Mouse (Mus musculus): Measurements from ENCODE around the gene Hoxd4. TPM values are rescaled to one million over a fixed set of nuclear protein-coding genes. Genes with fewer than 3 reads are reported as not detected.
A peak's percentile ranks its signal among the peaks of the same experiment; 100 is the strongest.

The Hoxd4 gene
- polyA plus RNA-seq, 1 experiment, result 2.9 TPM

DNA sequence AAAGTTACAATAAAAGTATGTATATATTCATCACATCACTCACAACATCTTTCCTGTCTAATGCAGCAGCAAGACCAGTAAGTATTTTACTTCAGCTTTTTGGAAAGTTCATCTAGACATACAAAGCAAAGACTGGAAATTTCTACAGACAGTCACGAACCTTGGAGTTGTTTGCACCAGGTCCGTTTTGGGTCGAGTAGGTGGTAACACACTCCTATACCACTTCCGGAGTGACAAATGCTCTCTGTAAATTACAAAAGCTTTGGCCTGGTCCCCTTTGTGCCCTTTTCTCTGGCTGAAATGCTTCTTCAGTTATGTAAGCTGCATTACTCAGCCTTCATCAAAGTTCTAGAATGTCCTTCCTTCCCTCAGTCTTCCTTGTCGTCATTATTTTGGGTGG is 42.0 kb downstream of the Hoxd4 start:
- Histone ChIP-seq H3K36me3 (ENCODE audit: control insufficient read depth, insufficient read depth, low read length) (no peaks in the 10 kb centered on the region), H3K27ac (ENCODE audit: insufficient read depth, low read depth, low read length) (no peak overlapping the region), H3K27me3 (ENCODE audit: control insufficient read depth, insufficient read depth, low read length) (peaks cover 53% of the 10 kb centered on the region), H3K4me3 (ENCODE audit: low read depth, low read length) (no peak overlapping the region), H3K4me1 (ENCODE audit: control insufficient read depth, insufficient read depth, insufficient read length, low read length) (peaks cover 3% of the 10 kb centered on the region; the same call in 1 of the 2 replicates)
- 41% methylated on average over 5 of the region's 5 CpGs for WGBS
- TF ChIP-seq POLR2A (IDR thresholded peaks at IDR 0.05; ENCODE audit: low read depth, low read length), result no peak
- TF ChIP-seq CTCF (IDR thresholded peaks at IDR 0.05; ENCODE audit: extremely low read depth, insufficient read length, insufficient replicate concordance, low read depth, low read length), result no peak

DNA sequence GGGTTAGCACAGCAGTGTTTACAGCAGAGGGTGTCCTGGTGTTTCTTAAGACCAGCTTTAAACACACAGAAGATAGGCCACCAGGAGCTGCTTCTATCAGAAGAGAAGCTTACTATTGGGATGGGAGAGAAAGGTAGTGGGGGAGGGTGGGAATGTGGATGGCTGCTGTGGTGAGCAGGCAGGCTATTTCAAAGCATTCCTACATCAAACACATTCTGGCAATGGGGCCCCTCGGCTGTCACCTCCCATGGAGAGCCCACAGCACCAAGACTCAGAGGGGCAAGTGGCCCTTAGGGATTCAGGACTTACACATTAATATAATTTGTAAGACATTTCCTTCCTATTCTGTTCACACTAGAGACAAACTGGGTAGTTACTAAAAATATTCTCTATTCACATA is 48.4 kb downstream of the Hoxd4 start:
- H3K4me1 ChIP-seq (ENCODE audit: control insufficient read depth, insufficient read depth, insufficient read length, low read length), result peaks cover 7% of the 10 kb centered on the region
- no peak overlapping the region for H3K4me3 ChIP-seq (ENCODE audit: low read depth, low read length)
- H3K36me3 ChIP-seq (ENCODE audit: control insufficient read depth, insufficient read depth, low read length), result no peaks in the 10 kb centered on the region
- H3K27ac ChIP-seq (ENCODE audit: insufficient read depth, low read depth, low read length), result no peak overlapping the region
- WGBS, result 19% methylated on average over 1 of the region's 1 CpGs
- TF ChIP-seq POLR2A (IDR thresholded peaks at IDR 0.05; ENCODE audit: low read depth, low read length) (no peak), CTCF (IDR thresholded peaks at IDR 0.05; ENCODE audit: extremely low read depth, insufficient read length, insufficient replicate concordance, low read depth, low read length) (no peak)
- peaks cover 20% of the 10 kb centered on the region for H3K27me3 ChIP-seq (ENCODE audit: control insufficient read depth, insufficient read depth, low read length)

DNA sequence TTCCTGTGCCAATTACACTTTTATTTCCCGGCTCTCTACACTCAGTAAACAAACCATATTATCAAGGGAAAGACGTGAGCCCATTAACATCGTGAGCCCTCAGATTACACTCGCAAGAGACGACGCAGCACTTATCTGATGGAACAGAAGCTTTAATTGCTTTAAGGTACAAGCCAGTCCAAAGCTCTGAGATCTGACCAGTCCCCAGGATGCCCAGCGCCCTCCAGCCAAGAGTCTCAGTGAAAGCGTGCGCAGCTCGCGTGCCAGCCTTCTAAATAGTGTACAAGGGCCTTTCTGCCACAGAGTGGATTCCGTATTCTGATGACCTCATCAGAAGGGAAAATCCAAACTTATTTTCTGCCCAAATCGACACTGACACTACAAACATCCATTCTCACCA is 50.2 kb downstream of the Hoxd4 start:
- H3K4me1 ChIP-seq (ENCODE audit: control insufficient read depth, insufficient read depth, insufficient read length, low read length), result peaks cover 7% of the 10 kb centered on the region
- WGBS, result 8% methylated on average over 13 of the region's 13 CpGs
- H3K27me3 ChIP-seq (ENCODE audit: control insufficient read depth, insufficient read depth, low read length), result peaks cover 24% of the 10 kb centered on the region
- no peak for TF ChIP-seq POLR2A (IDR thresholded peaks at IDR 0.05; ENCODE audit: low read depth, low read length)
- no peak for TF ChIP-seq CTCF (IDR thresholded peaks at IDR 0.05; ENCODE audit: extremely low read depth, insufficient read length, insufficient replicate concordance, low read depth, low read length)
- H3K4me3 ChIP-seq (ENCODE audit: low read depth, low read length), result no peak overlapping the region
- no peak overlapping the region for H3K27ac ChIP-seq (ENCODE audit: insufficient read depth, low read depth, low read length)
- no peaks in the 10 kb centered on the region for H3K36me3 ChIP-seq (ENCODE audit: control insufficient read depth, insufficient read depth, low read length)

DNA sequence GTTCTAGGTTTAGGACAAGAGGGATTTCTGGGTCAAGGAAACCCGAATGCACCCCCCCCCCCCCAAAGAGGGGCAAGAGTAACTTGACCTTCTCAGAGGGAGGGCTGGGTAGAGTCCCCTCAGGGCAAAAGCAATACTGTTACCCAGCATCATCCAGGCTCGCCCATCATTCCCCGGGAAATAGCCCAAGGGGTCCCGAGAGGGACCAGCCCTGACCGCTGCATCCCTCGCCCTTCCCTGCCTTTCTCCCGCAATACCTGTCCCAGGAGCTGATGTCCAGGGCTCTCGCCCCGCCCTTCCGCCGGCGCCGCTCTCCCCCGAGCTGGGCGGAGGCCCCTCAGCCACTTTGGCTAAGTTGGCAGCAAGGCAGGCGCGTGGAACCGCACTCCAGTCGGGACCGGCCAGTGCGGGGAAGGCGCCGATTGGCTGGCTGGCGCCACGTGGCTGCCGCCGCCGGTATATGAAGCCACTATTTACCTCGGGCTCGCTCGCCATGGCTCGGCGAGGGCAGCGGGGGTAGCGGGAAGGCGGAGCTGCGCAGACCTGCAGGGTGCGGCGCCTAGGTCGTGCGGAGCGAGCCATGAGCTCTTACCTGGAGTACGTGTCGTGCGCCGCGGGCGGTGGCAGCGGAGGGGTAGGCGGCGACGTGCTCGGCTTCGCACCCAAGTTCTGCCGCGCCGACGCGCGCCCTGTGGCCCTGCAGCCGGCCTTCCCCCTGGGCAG is 51.0 kb downstream of the Hoxd4 start, which contains the start of gene Hoxd1:
TSS of gene Hoxd1 (plus strand) at position 459 of the 723 bp plus-strand sequence.
- H3K36me3 ChIP-seq (ENCODE audit: control insufficient read depth, insufficient read depth, low read length), result no peaks in the 10 kb centered on the region
- peak within 1 kb of the TSS; percentile 36 for H3K4me3 ChIP-seq (ENCODE audit: low read depth, low read length)
- H3K27me3 ChIP-seq (ENCODE audit: control insufficient read depth, insufficient read depth, low read length), result peaks cover 24% of the 10 kb centered on the region
- no peak within 1 kb of the TSS for H3K27ac ChIP-seq (ENCODE audit: insufficient read depth, low read depth, low read length)
- peaks cover 7% of the 10 kb centered on the region for H3K4me1 ChIP-seq (ENCODE audit: control insufficient read depth, insufficient read depth, insufficient read length, low read length)
- 2% methylated on average over 60 of the region's 61 CpGs for WGBS
- TF ChIP-seq CTCF (IDR thresholded peaks at IDR 0.05; ENCODE audit: extremely low read depth, insufficient read length, insufficient replicate concordance, low read depth, low read length), result no peak
- no peak for TF ChIP-seq POLR2A (IDR thresholded peaks at IDR 0.05; ENCODE audit: low read depth, low read length)

DNA sequence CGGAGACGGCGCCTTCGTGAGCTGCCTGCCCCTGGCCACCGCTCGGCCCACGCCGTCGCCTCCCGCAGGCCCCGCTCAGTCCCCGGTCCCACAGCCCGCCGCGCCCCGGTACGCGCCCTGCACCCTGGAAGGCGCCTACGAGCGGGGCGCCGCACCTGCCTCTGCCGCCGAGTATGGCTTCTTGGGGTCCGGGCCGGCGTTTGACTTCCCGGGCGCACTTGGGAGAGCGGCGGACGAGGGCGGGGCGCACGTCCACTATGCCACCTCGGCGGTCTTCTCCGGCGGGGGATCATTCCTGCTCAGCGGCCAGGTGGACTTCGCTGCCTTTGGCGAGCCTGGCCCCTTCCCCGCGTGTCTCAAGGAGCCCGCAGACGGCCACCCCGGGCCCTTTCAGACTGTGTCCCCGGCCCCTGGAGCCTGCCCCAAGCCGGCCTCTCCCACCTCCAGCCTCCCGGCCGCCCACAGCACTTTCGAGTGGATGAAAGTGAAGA is 51.6 kb downstream of the Hoxd4 start:
- 4% methylated on average over 52 of the region's 53 CpGs for WGBS

DNA sequence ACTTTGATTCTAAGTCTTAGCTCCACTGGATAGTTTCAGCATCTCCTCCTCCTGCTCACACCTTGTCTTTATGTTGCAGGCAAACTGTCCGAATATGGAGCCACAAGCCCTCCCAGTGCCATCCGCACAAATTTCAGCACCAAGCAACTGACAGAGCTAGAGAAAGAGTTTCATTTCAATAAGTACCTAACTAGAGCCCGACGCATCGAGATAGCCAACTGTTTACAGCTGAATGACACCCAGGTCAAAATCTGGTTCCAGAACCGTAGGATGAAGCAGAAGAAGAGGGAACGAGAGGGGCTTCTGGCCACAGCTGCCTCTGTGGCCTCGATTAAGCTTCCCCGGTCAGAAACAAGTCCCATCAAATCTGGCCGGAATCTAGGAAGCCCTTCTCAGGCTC is 52.2 kb downstream of the Hoxd4 start:
- whole genome bisulfite sequencing, result 57% methylated on average over 10 of the region's 10 CpGs
- peaks cover 24% of the 10 kb centered on the region for H3K27me3 ChIP-seq (ENCODE audit: control insufficient read depth, insufficient read depth, low read length)
- no peak for TF ChIP-seq POLR2A (IDR thresholded peaks at IDR 0.05; ENCODE audit: low read depth, low read length)
- TF ChIP-seq CTCF (IDR thresholded peaks at IDR 0.05; ENCODE audit: extremely low read depth, insufficient read length, insufficient replicate concordance, low read depth, low read length), result no peak

More for the DNA sequence above, 51.6 kb downstream of the Hoxd4 start:
- peaks cover 7% of the 10 kb centered on the region for H3K4me1 ChIP-seq (ENCODE audit: control insufficient read depth, insufficient read depth, insufficient read length, low read length)
- no peak overlapping the region for H3K27ac ChIP-seq (ENCODE audit: insufficient read depth, low read depth, low read length)
- no peak for TF ChIP-seq CTCF (IDR thresholded peaks at IDR 0.05; ENCODE audit: extremely low read depth, insufficient read length, insufficient replicate concordance, low read depth, low read length)
- TF ChIP-seq POLR2A (IDR thresholded peaks at IDR 0.05; ENCODE audit: low read depth, low read length), result no peak
- H3K36me3 ChIP-seq (ENCODE audit: control insufficient read depth, insufficient read depth, low read length), result no peaks in the 10 kb centered on the region
- peak overlapping the region; percentile 36 for H3K4me3 ChIP-seq (ENCODE audit: low read depth, low read length)
- peaks cover 24% of the 10 kb centered on the region for H3K27me3 ChIP-seq (ENCODE audit: control insufficient read depth, insufficient read depth, low read length)

DNA sequence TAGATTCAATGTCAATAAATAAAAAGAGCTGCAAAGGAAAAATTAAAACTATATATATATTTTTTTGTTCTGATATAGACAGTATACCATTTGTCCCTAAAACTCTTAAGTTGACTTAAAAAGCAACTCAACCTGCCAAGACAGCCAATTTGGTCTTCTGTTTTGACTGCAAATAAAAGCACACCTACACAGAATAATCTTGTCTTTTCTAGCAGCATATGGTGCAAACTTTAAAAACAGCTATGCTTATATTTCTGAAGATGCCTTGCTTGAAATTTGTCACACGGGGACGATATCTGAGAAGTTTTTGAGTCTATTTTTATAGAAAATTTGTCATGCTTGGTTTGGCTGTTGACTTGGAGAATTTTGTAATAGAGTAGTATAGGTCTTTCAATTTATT is 62.6 kb downstream of the Hoxd4 start:
- H3K27ac ChIP-seq (ENCODE audit: insufficient read depth, low read depth, low read length), result no peak overlapping the region
- no peak overlapping the region for H3K4me3 ChIP-seq (ENCODE audit: low read depth, low read length)
- WGBS, result 83% methylated on average over 2 of the region's 2 CpGs
- H3K36me3 ChIP-seq (ENCODE audit: control insufficient read depth, insufficient read depth, low read length), result no peaks in the 10 kb centered on the region
- TF ChIP-seq POLR2A (IDR thresholded peaks at IDR 0.05; ENCODE audit: low read depth, low read length) (no peak), CTCF (IDR thresholded peaks at IDR 0.05; ENCODE audit: extremely low read depth, insufficient read length, insufficient replicate concordance, low read depth, low read length) (no peak)
- no peaks in the 10 kb centered on the region; the same call in 1 of the 2 replicates for H3K27me3 ChIP-seq (ENCODE audit: control insufficient read depth, insufficient read depth, low read length)
- H3K4me1 ChIP-seq (ENCODE audit: control insufficient read depth, insufficient read depth, insufficient read length, low read length), result no peaks in the 10 kb centered on the region

More for the DNA sequence above, 52.2 kb downstream of the Hoxd4 start:
- H3K27ac ChIP-seq (ENCODE audit: insufficient read depth, low read depth, low read length), result no peak overlapping the region
- H3K36me3 ChIP-seq (ENCODE audit: control insufficient read depth, insufficient read depth, low read length), result no peaks in the 10 kb centered on the region
- H3K4me1 ChIP-seq (ENCODE audit: control insufficient read depth, insufficient read depth, insufficient read length, low read length), result peaks cover 7% of the 10 kb centered on the region
- no peak overlapping the region for H3K4me3 ChIP-seq (ENCODE audit: low read depth, low read length)
